Mouse (Mus musculus) cortical plate, adult 2 months (tissue): ENCODE measurements around the gene Slc1a2. TPM values are rescaled to one million over a fixed set of nuclear protein-coding genes. Genes with fewer than 3 reads are reported as not detected.

Experiments
- H3K27ac ChIP-seq: fragments of 200-500 bp; 2 replicates; pipeline ENCODE4 v1.5.1; 2012; ENCODE audit warnings: low read length, control low read depth, inconsistent platforms; ENCODE audit not compliant: insufficient read depth
- H3K4me1 ChIP-seq: fragments of 200-500 bp; 2 replicates; pipeline ENCODE4 v1.6.1; 2011; ENCODE audit warnings: low read length; ENCODE audit not compliant: control insufficient read depth, insufficient read depth
- H3K4me3 ChIP-seq: fragments of 200-500 bp; 2 replicates; pipeline ENCODE4 v1.5.1; 2011; ENCODE audit warnings: mild to moderate bottlenecking, low read length, control low read depth; ENCODE audit not compliant: insufficient read depth
- CTCF ChIP-seq: fragments of 200-500 bp; IDR thresholded peaks from 2 replicates; pipeline ENCODE4 v1.5.1; 2011; ENCODE audit warnings: mild to moderate bottlenecking, control low read depth, low read length; ENCODE audit not compliant: insufficient read depth; ENCODE audit errors: extremely low read depth
- POLR2A ChIP-seq: fragments of 200-500 bp; IDR thresholded peaks from 2 replicates; pipeline ENCODE4 v1.6.1; 2011; ENCODE audit warnings: mild to moderate bottlenecking, low read length, control low read depth; ENCODE audit not compliant: insufficient read depth; ENCODE audit errors: extremely low read depth
- polyA plus RNA-seq: library from polyadenylated mRNA; depleted of rRNA; stranded (reverse); fragments of >200 nt; gene quantifications from 2 replicates; pipeline ENCODE4 v1.2.3, GENCODE M21; 2012

The Slc1a2 gene
- polyA plus RNA-seq, 1 experiment, result 784 TPM

- Histone ChIP-seq H3K4me1 (no peaks in the 10 kb centered on the region), H3K4me3 (no peak overlapping the region), H3K27ac (no peak overlapping the region)
- no peak for TF ChIP-seq POLR2A
- TF ChIP-seq CTCF, result no peak
These were observed 133.2 kb downstream of the Slc1a2 start for GRCm38 (mm10) chr2:102791641-102792040.

DNA sequence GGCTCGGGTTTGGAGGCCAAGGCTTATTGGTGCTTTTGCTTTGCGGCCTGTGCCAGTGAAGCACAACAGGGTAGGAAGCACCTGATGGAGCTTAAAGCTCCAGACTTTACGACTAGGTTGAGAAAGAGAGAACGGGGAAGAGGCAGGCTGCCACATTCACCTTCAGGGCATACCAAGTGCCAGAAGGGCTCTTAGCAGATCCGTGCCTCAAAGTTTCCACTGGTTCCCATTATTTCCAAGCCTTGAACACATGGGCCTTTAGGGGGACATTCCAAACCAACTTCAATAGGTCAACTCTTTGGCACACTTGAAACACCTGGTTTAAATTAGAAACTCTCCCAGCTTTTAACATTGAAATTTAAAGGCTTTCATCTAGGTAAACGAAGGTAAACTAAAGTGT is 134.3 kb downstream of the Slc1a2 start:
- TF ChIP-seq CTCF (no peak), POLR2A (0 out of 2 replicates have a peak, but pooled peaks have one; percentile 9)
- Histone ChIP-seq H3K4me1 (no peaks in the 10 kb centered on the region), H3K27ac (no peak overlapping the region), H3K4me3 (no peak overlapping the region)

- no peaks in the 10 kb centered on the region for H3K4me1 ChIP-seq
- TF ChIP-seq POLR2A (no peak), CTCF (no peak)
- no peak overlapping the region for H3K4me3 ChIP-seq
- no peak overlapping the region for H3K27ac ChIP-seq
These were observed 136.6 kb downstream of the Slc1a2 start for GRCm38 (mm10) chr2:102795034-102795433.

GRCm38 (mm10) chr2:102798149-102798548 is 139.7 kb downstream of the Slc1a2 start:
- no peak overlapping the region for H3K4me3 ChIP-seq
- no peak for TF ChIP-seq POLR2A
- no peak for TF ChIP-seq CTCF
- H3K27ac ChIP-seq, result no peak overlapping the region
- no peaks in the 10 kb centered on the region for H3K4me1 ChIP-seq

DNA sequence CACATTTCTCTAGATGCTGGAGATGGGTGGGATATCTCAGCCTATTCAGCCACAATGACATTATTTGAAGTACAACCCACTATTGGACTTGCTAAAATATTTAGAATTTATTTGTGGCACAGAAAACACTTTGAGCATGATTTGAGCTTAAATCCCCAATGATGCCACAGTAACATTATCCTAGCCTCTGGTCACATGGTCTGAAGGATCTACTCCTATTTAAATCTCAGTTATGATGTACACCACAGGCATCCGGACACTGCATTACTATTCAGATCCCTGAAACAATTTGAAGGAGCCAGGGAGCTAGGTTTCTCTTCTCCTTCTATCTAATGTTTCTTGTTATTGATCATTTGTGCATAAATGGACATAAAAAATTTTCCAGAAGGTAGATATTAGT is 143.4 kb downstream of the Slc1a2 start:
- no peak overlapping the region for H3K27ac ChIP-seq
- TF ChIP-seq CTCF (no peak), POLR2A (no peak)
- H3K4me1 ChIP-seq, result no peaks in the 10 kb centered on the region
- no peak overlapping the region for H3K4me3 ChIP-seq

GRCm38 (mm10) chr2:102804109-102804508 is 145.7 kb downstream of the Slc1a2 start:
- TF ChIP-seq POLR2A (no peak), CTCF (peak; percentile 36; the same call in 1 of the 2 replicates)
- H3K27ac ChIP-seq, result no peak overlapping the region
- no peaks in the 10 kb centered on the region for H3K4me1 ChIP-seq
- H3K4me3 ChIP-seq, result no peak overlapping the region

GRCm38 (mm10) chr2:102805283-102805682 is 146.8 kb downstream of the Slc1a2 start:
- H3K4me3 ChIP-seq, result no peak overlapping the region
- TF ChIP-seq CTCF (no peak), POLR2A (no peak)

GRCm38 (mm10) chr2:102805761-102806496 is 147.5 kb downstream of the Slc1a2 start:
- Histone ChIP-seq H3K4me1 (no peaks in the 10 kb centered on the region), H3K27ac (no peak overlapping the region), H3K4me3 (no peak overlapping the region)
- TF ChIP-seq CTCF (no peak), POLR2A (no peak)

More at GRCm38 (mm10) chr2:102805283-102805682, 146.8 kb downstream of the Slc1a2 start:
- no peak overlapping the region for H3K27ac ChIP-seq
- H3K4me1 ChIP-seq, result no peaks in the 10 kb centered on the region

DNA sequence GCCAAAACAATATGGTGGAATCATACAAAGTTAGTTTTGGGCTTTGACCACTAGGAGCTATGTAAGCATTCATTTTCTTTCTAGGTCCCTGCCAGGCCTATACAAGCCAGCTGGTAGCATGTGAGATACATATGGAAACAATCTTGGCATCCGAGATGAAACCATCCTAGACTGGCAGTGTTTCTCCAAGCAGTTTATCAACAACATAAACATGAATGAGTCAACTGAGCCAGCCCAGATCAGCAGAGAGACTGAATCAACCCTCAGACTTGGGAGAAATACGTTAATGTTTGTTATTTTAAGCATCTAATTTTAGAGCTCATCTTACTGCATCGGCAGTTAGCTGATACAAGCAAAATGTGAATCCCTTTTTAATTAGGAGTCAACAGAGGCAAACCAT is 149.2 kb downstream of the Slc1a2 start:
- H3K4me3 ChIP-seq, result no peak overlapping the region
- H3K27ac ChIP-seq, result no peak overlapping the region
- no peaks in the 10 kb centered on the region for H3K4me1 ChIP-seq
- TF ChIP-seq POLR2A (no peak), CTCF (no peak)

DNA sequence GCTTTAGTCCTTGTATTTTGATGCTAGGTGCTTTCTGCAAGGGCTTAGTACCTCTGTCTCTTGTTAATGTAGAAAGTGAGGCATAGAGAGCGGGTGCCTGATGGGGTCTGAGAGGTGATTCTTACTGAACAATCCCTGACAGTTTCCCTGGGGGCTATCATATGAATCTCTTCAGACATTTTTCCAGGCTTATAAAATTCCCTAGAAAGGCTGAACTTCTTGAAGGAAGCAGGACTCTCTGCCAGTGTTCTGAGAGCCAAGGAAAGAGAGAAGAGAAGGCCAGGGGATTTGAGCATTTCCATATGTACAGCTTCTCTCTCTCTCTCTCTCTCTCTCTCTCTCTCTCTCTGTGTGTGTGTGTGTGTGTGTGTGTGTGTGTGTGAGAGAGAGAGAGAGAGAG is 151.0 kb downstream of the Slc1a2 start:
- Histone ChIP-seq H3K27ac (no peak overlapping the region), H3K4me1 (no peaks in the 10 kb centered on the region), H3K4me3 (no peak overlapping the region)
- TF ChIP-seq CTCF (no peak), POLR2A (no peak)

DNA sequence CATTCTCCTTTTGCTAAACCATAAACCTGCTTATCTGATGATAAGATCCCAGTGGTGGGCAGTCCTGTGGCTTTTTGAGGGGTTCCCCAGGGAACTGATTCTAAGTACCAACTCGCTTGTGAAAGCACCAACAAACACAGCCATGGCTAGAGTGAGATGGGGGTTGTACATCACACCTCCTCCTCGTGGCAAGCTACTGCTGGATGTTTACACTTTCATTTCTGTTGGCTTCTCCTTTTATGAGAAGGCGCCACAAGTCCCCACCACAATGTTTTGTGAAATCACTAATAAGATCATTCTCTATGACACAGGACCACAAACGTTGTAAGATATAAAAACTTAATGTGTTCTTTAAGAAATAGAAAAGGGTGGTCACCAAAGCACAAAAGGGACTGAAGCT is 154.3 kb downstream of the Slc1a2 start:
- H3K4me3 ChIP-seq, result no peak overlapping the region
- no peaks in the 10 kb centered on the region for H3K4me1 ChIP-seq
- TF ChIP-seq POLR2A (no peak), CTCF (no peak)
- H3K27ac ChIP-seq, result no peak overlapping the region
